Mouse (Mus musculus): Measurements from ENCODE around the gene Fbn1. TPM values are rescaled to one million over a fixed set of nuclear protein-coding genes. Genes with fewer than 3 reads are reported as not detected.

Gene Fbn1
- total and polyA plus RNA-seq, 2 experiments from 2014 or later, result 12.7 to 127 TPM

- peaks cover 14% of the 10 kb centered on the region; the same call in 1 of the 2 replicates for H3K4me1 ChIP-seq (ENCODE audit: control insufficient read depth, insufficient read depth)
- TF ChIP-seq CTCF (IDR thresholded peaks at IDR 0.05; ENCODE audit: low read depth), result no peak
- no peak for TF ChIP-seq EP300 (IDR thresholded peaks at IDR 0.05; ENCODE audit: low read depth)
- no peaks in the 10 kb centered on the region for H3K36me3 ChIP-seq (replicated peaks; ENCODE audit: control insufficient read depth, insufficient read depth, low read length)
- H3K4me3 ChIP-seq (ENCODE audit: low read depth, low read length), result no peak overlapping the region
- no peak overlapping the region for H3K9ac ChIP-seq (replicated peaks; ENCODE audit: low read depth, low read length)
- 53% methylated on average over 2 of the region's 2 CpGs for WGBS
- no peak overlapping the region for H3K4me2 ChIP-seq (ENCODE audit: low read depth, low read length)
- H3K9me3 ChIP-seq (replicated peaks; ENCODE audit: control insufficient read depth, low read length), result no peaks in the 10 kb centered on the region
- DNase-seq (ENCODE audit: low spot score), result no peak
- ATAC-seq (ENCODE audit: insufficient read depth, low read depth), result no peak
- H3K27ac ChIP-seq (ENCODE audit: low read depth), result no peak overlapping the region
- H3K27me3 ChIP-seq (ENCODE audit: control insufficient read depth, insufficient read depth, low read length), result peaks cover 13% of the 10 kb centered on the region; the same call in 1 of the 2 replicates
Observed at GRCm38 (mm10) chr2:125510752-125511151, 3.0 kb upstream of the Fbn1 start.

- DNase-seq (ENCODE audit: low spot score) (no peak), ATAC-seq (ENCODE audit: insufficient read depth, low read depth) (no peak)
- Histone ChIP-seq H3K36me3 (replicated peaks; ENCODE audit: control insufficient read depth, insufficient read depth, low read length) (no peaks in the 10 kb centered on the region), H3K4me1 (ENCODE audit: control insufficient read depth, insufficient read depth) (0 out of 2 replicates have a peak, but pooled peaks cover 7% of the 10 kb centered on the region), H3K4me2 (ENCODE audit: low read depth, low read length) (no peak overlapping the region), H3K27ac (ENCODE audit: low read depth) (no peak overlapping the region), H3K9me3 (replicated peaks; ENCODE audit: control insufficient read depth, low read length) (no peaks in the 10 kb centered on the region), H3K9ac (replicated peaks; ENCODE audit: low read depth, low read length) (no peak overlapping the region), H3K4me3 (ENCODE audit: low read depth, low read length) (no peak overlapping the region), H3K27me3 (ENCODE audit: control insufficient read depth, insufficient read depth, low read length) (peaks cover 19% of the 10 kb centered on the region)
- WGBS, result 89% methylated on average over 5 of the region's 5 CpGs
- TF ChIP-seq CTCF (IDR thresholded peaks at IDR 0.05; ENCODE audit: low read depth) (no peak), EP300 (IDR thresholded peaks at IDR 0.05; ENCODE audit: low read depth) (no peak)
Observed at GRCm38 (mm10) chr2:125508381-125508780, 588 bp upstream of the Fbn1 start.

DNA sequence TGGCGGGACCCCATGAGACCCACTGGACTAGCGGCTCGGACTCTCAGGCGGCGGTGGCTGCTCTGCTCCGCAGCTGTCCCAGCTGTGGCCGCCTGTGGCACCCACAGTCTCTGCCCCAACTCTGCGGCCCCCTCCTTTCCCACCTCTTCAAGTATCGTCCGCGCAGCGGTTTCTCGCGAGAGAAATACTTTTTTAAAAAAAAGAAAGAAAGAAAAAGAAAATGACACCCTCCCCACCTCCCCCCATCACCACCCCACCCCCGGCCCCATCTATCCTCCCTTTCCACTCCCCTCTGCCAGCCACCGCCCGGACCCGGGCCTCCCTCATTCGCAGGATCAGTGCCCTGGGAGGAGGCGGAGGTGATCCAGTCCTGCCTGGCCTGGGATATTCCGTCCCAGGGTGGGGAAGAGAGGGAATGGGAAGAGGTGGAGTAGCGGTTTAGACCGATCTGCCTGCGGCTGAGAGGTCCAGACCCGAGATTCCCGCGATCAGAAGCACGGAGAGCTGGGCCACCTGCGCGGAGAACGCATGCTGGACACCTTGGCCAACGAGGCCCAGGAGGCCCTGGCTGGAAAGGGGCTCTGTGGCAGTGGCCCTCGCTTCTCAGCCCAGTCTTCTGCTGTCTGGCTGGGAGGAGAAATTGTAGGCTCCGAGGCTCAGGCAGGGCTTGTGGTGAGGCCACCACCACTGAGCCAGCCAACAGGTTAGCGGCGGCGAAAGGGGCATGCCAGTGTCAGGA, 1.3 kb downstream of the Fbn1 start:
- peak overlapping the region; percentile 60 for H3K4me3 ChIP-seq (ENCODE audit: low read depth, low read length)
- no peak for TF ChIP-seq CTCF (IDR thresholded peaks at IDR 0.05; ENCODE audit: low read depth)
- TF ChIP-seq EP300 (IDR thresholded peaks at IDR 0.05; ENCODE audit: low read depth), result 0 out of 2 replicates have a peak, but pooled peaks have one; percentile 53
- 2% methylated on average over 37 of the region's 37 CpGs for WGBS
- H3K36me3 ChIP-seq (replicated peaks; ENCODE audit: control insufficient read depth, insufficient read depth, low read length), result no peaks in the 10 kb centered on the region; the same call in 1 of the 2 replicates
- H3K9me3 ChIP-seq (replicated peaks; ENCODE audit: control insufficient read depth, low read length), result no peaks in the 10 kb centered on the region; the same call in 1 of the 2 replicates
- peak overlapping the region; percentile 91 for H3K4me2 ChIP-seq (ENCODE audit: low read depth, low read length)
- H3K27me3 ChIP-seq (ENCODE audit: control insufficient read depth, insufficient read depth, low read length), result peaks cover 19% of the 10 kb centered on the region
- 0 out of 2 replicates have a peak, but pooled peaks cover 7% of the 10 kb centered on the region for H3K4me1 ChIP-seq (ENCODE audit: control insufficient read depth, insufficient read depth)
- ATAC-seq (ENCODE audit: insufficient read depth, low read depth), result peak; percentile 88
- H3K27ac ChIP-seq (ENCODE audit: low read depth), result peak overlapping the region; percentile 85
- peak; percentile 68 for DNase-seq (ENCODE audit: low spot score)
- H3K9ac ChIP-seq (replicated peaks; ENCODE audit: low read depth, low read length), result peak overlapping the region; percentile 57

GRCm38 (mm10) chr2:125505746-125506315, 2.0 kb downstream of the Fbn1 start:
- Histone ChIP-seq H3K9ac (replicated peaks; ENCODE audit: low read depth, low read length) (peak overlapping the region; percentile 57), H3K9me3 (replicated peaks; ENCODE audit: control insufficient read depth, low read length) (no peaks in the 10 kb centered on the region; the same call in 1 of the 2 replicates), H3K27ac (ENCODE audit: low read depth) (peak overlapping the region; percentile 84), H3K4me2 (ENCODE audit: low read depth, low read length) (peak overlapping the region; percentile 91), H3K4me3 (ENCODE audit: low read depth, low read length) (peak overlapping the region; percentile 60), H3K36me3 (replicated peaks; ENCODE audit: control insufficient read depth, insufficient read depth, low read length) (no peaks in the 10 kb centered on the region; the same call in 1 of the 2 replicates), H3K27me3 (ENCODE audit: control insufficient read depth, insufficient read depth, low read length) (peaks cover 19% of the 10 kb centered on the region), H3K4me1 (ENCODE audit: control insufficient read depth, insufficient read depth) (0 out of 2 replicates have a peak, but pooled peaks cover 7% of the 10 kb centered on the region)
- TF ChIP-seq CTCF (IDR thresholded peaks at IDR 0.05; ENCODE audit: low read depth), result no peak
- no peak for TF ChIP-seq EP300 (IDR thresholded peaks at IDR 0.05; ENCODE audit: low read depth)
- 0% methylated on average over 45 of the region's 48 CpGs for WGBS
- ATAC-seq (ENCODE audit: insufficient read depth, low read depth) (peak; percentile 68), DNase-seq (ENCODE audit: low spot score) (peak; percentile 30)

- H3K36me3 ChIP-seq (replicated peaks; ENCODE audit: control insufficient read depth, insufficient read depth, low read length), result no peaks in the 10 kb centered on the region; the same call in 1 of the 2 replicates
- TF ChIP-seq CTCF (IDR thresholded peaks at IDR 0.05; ENCODE audit: low read depth), result no peak
- H3K9me3 ChIP-seq (replicated peaks; ENCODE audit: control insufficient read depth, low read length), result no peaks in the 10 kb centered on the region; the same call in 1 of the 2 replicates
- H3K4me3 ChIP-seq (ENCODE audit: low read depth, low read length), result peak within 1 kb of the TSS; percentile 60
- DNase-seq (ENCODE audit: low spot score), result no peak
- H3K27ac ChIP-seq (ENCODE audit: low read depth), result peak within 1 kb of the TSS; percentile 84
- H3K4me1 ChIP-seq (ENCODE audit: control insufficient read depth, insufficient read depth), result 0 out of 2 replicates have a peak, but pooled peaks cover 7% of the 10 kb centered on the region
- peak within 1 kb of the TSS; percentile 57 for H3K9ac ChIP-seq (replicated peaks; ENCODE audit: low read depth, low read length)
- 2% methylated on average over 23 of the region's 45 CpGs for WGBS
- H3K4me2 ChIP-seq (ENCODE audit: low read depth, low read length), result peak within 1 kb of the TSS; percentile 91
- H3K27me3 ChIP-seq (ENCODE audit: control insufficient read depth, insufficient read depth, low read length), result peaks cover 19% of the 10 kb centered on the region
- peak; percentile 9; the same call in 1 of the 2 replicates for ATAC-seq (ENCODE audit: insufficient read depth, low read depth)
Observed at GRCm38 (mm10) chr2:125505006-125505745, 2.6 kb downstream of the Fbn1 start, which contains the start of gene Gm9913. Gm9913 (plus strand) TSS chr2:125505089.
